Mouse (Mus musculus): ENCODE measurements around the gene Mageb4. TPM values are rescaled to one million over a fixed set of nuclear protein-coding genes. Genes with fewer than 3 reads are reported as not detected.
"Not testable (repeated sequence)": the region's sequence is repeated elsewhere in the genome, so short reads cannot be mapped to it uniquely, and the experiment has no call there.

Mageb4 gene
- not detected in 2 replicates for polyA plus RNA-seq (2015; fragmentation: Nextera tagmentation; extraction: Ambion mirVana)

DNA sequence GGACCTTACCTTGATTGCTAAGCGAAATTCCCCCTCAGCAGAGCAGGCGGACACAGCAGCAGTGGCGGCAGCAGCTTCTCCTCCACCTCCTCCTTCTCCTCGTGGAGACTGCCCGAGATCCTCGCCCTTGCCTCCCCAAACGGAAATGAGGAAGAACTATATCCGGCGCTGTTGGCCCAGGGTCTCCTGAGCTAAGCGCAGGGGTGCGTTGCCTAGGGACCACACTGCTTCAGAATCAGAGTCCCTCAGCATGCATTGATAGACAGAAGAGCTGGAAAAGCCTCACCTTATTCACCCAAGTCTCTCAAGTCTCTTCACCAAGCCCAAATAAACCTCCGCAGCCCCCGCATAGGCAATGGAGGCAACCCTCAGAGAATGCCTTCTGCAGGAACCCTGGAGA lies at the start of gene Mageb4:
Gene Mageb4, minus strand, starts transcription at position 101 of the 400 bp plus-strand sequence.
- not testable (repeated sequence) for H3K9me3 ChIP-seq; H3K27ac ChIP-seq (replicated peaks); H3K4me3 ChIP-seq; H3K27me3 ChIP-seq (replicated peaks); H3K36me3 ChIP-seq; H3K4me2 ChIP-seq; ATAC-seq (ENCODE audit: extremely low read depth, insufficient number of reproducible peaks, low FRiP score, low TSS enrichment); H3K4me1 ChIP-seq; H3K9ac ChIP-seq
- WGBS, result no CpG with 5 or more reads among the region's 13 CpGs

DNA sequence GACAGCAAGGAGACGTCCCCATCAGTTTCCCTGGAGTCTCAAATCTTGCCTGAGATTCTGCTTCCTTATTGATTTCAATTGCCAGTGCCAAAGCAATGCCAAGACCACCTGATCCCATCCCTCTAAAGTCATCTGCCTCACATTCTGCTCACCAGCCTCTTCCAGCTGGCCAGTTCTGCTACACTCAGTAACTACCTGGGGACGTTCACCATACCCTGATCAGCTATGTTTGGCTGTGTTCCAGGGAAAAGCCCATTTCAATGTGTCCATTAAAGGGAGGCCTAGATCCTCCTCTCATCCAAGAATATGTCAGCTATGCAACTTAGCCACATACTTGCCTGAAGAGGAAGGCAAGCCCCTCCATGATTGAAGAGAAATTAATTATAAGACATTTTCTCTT lies 20.3 kb downstream of the Mageb4 start:
- not testable (repeated sequence) for H3K27me3 ChIP-seq (replicated peaks); H3K9ac ChIP-seq; H3K9me3 ChIP-seq; H3K36me3 ChIP-seq; H3K4me2 ChIP-seq; H3K4me3 ChIP-seq; H3K27ac ChIP-seq (replicated peaks); H3K4me1 ChIP-seq; ATAC-seq (ENCODE audit: extremely low read depth, insufficient number of reproducible peaks, low FRiP score, low TSS enrichment)
- WGBS, result 41% methylated on average over 1 of the region's 2 CpGs

DNA sequence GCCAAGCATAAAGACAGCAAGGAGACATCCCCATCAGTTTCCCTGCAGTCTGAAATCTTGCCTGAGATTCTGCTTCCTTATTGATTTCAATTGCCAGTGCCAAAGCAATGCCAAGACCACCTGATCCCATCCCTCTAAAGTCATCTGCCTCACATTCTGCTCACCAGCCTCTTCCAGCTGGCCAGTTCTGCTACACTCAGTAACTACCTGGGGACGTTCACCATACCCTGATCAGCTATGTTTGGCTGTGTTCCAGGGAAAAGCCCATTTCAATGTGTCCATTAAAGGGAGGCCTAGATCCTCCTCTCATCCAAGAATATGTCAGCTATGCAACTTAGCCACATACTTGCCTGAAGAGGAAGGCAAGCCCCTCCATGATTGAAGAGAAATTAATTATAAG lies 58.9 kb downstream of the Mageb4 start:
- not testable (repeated sequence) for H3K9ac ChIP-seq; H3K27ac ChIP-seq (replicated peaks); H3K4me2 ChIP-seq; H3K4me1 ChIP-seq; H3K9me3 ChIP-seq; H3K4me3 ChIP-seq; H3K36me3 ChIP-seq; H3K27me3 ChIP-seq (replicated peaks); ATAC-seq (ENCODE audit: extremely low read depth, insufficient number of reproducible peaks, low FRiP score, low TSS enrichment)
- no CpG with 5 or more reads among the region's 1 CpGs for WGBS

DNA sequence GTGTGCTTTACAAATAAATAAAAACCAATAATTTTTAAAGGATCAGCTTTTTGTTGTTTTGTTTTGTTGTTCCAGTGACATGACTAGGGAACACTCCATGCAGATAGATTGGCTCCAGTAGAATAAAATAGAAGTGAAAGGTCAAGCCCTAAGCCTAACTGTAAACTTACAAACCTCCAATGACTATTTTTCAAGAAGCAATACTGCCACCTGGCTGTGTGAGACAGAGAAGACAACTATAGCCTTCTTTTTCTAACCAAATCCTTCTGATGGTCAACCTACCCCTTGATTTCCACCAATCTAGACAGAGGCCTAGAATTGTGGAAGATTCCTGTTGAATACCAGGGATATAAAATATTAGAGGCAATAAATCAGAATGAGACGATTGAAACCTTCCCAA lies 67.6 kb downstream of the Mageb4 start:
- H3K27ac ChIP-seq (replicated peaks), result no peak overlapping the region
- H3K36me3 ChIP-seq, result no peaks in the 10 kb centered on the region
- no peaks in the 10 kb centered on the region for H3K27me3 ChIP-seq (replicated peaks)
- ATAC-seq (ENCODE audit: extremely low read depth, insufficient number of reproducible peaks, low FRiP score, low TSS enrichment), result no peak
- no peaks in the 10 kb centered on the region for H3K9me3 ChIP-seq
- no peak overlapping the region for H3K9ac ChIP-seq
- no peaks in the 10 kb centered on the region for H3K4me1 ChIP-seq
- WGBS, result 17% methylated on average over 1 of the region's 1 CpGs
- no peak overlapping the region for H3K4me2 ChIP-seq
- H3K4me3 ChIP-seq, result no peak overlapping the region

Other genes starting within 250 kb of the Mageb4 start
- gene Nr0b1, start 113.3 kb downstream of the Mageb4 start, polyA plus RNA-seq (2015; fragmentation: Nextera tagmentation; extraction: Ambion mirVana), result not detected in 2 replicates

Data from heart, embryonic 13.5 days (tissue).